25 mouse cellular contexts compared by ENCODE assay signal in genomic region chr1:135096312-135096711, GRCm38 (mm10). TPM values are rescaled to one million over a fixed set of nuclear protein-coding genes. Genes with fewer than 3 reads are reported as not detected.
DNase-seq lines count a peak whose midpoint lies in the region; ATAC-seq and TF ChIP-seq lines count a peak whose summit lies in the region.
"Had no signal": no experiment of that assay in that cellular context is flagged by ENCODE, and none has a peak within 500 bp of the region (broad histone marks: within the 10 kb centered on the region; RNA-seq: fewer than 3 reads in every experiment).

No protein-coding gene starts in this region.

- no peak overlapping the region for H3K4me3 ChIP-seq in lung, embryonic 14.5 days (ENCODE audit: low read depth, low read length)
- no peak overlapping the region for H3K4me3 ChIP-seq in lung, adult 2 months (replicated peaks; ENCODE audit: extremely low read depth, low read depth, low read length)
- no peak overlapping the region for H3K4me3 ChIP-seq in kidney, adult 2 months (ENCODE audit: insufficient read depth, low read depth, low read length)
- H3K4me3 ChIP-seq: erythroblast, embryonic 14.5 days; heart, embryonic 13.5 days; left cerebral cortex, adult 2 months; midbrain, embryonic 10.5 days; neural tube, embryonic 13.5 days had no signal

- H3K27me3 ChIP-seq in lung, embryonic 14.5 days (ENCODE audit: insufficient read depth, low read length), result peaks cover 10% of the 10 kb centered on the region; the same call in 1 of the 2 replicates
- H3K27me3 ChIP-seq in kidney, adult 2 months (replicated peaks; ENCODE audit: control insufficient read depth, insufficient read depth, low read length), result no peaks in the 10 kb centered on the region

- H3K36me3 ChIP-seq in lung, embryonic 14.5 days (ENCODE audit: insufficient read depth), result no peaks in the 10 kb centered on the region
- no peaks in the 10 kb centered on the region for H3K36me3 ChIP-seq in kidney, adult 2 months (ENCODE audit: control insufficient read depth, insufficient read depth, low read length)
- H3K36me3 ChIP-seq: heart, embryonic 13.5 days; midbrain, embryonic 10.5 days; neural tube, embryonic 13.5 days had no signal

- no peak for ATAC-seq in lung, embryonic 14.5 days (ENCODE audit: insufficient read depth)
- ATAC-seq: hindbrain, postnatal 0 days; liver, postnatal 0 days had no signal

- peak; percentile 44 to 45 for DNase-seq in frontal cortex, postnatal 36 days (ENCODE audit: low spot score in 2 of 2)
- no peak for DNase-seq in frontal cortex, postnatal 14 days (ENCODE audit: low spot score in 2 of 2)
- peak; percentile 42 for DNase-seq in lung, embryonic 14.5 days
- DNase-seq in lung, adult 2 months, result no peak
- peak; percentile 70 to 91 for DNase-seq in layer of hippocampus, adult 18-20 months (ENCODE audit: low spot score in 2 of 2)
- DNase-seq in right cerebral cortex, postnatal 14 days, result peak; percentile 50
- no peak for DNase-seq in kidney, adult 2 months
- DNase-seq in gastrocnemius, adult 8-10 months (ENCODE audit: low spot score in 2 of 2), result no peak
- DNase-seq: cerebellum, adult 18-20 months; cerebellum, postnatal 36 days; kidney, adult 11 months; kidney, postnatal 10 days; liver; liver, postnatal 0 days; lung, postnatal 4 days; thymus, postnatal 25 days had no signal

- 70% methylated on average over 11 of the region's 11 CpGs for WGBS in lung, embryonic 14.5 days
- WGBS in lung, adult 2 months, result 76% methylated on average over 11 of the region's 11 CpGs
- WGBS in kidney, adult 2 months, result 86% methylated on average over 11 of the region's 11 CpGs

- no peak for TF ChIP-seq POLR2A in lung, adult 2 months (IDR thresholded peaks at IDR 0.05; ENCODE audit: borderline replicate concordance, extremely low read depth, low read depth, low read length)
- TF ChIP-seq POLR2A in kidney, adult 2 months (IDR thresholded peaks at IDR 0.05; ENCODE audit: low read depth, low read length), result no peak

- no peak overlapping the region for H3K27ac ChIP-seq in lung, embryonic 14.5 days (ENCODE audit: low read depth)
- no peak overlapping the region for H3K27ac ChIP-seq in kidney, adult 2 months (ENCODE audit: insufficient read depth, low read depth, low read length)
- H3K27ac ChIP-seq: heart, embryonic 13.5 days; hindbrain, postnatal 0 days; left cerebral cortex, adult 2 months; midbrain, embryonic 10.5 days; neural tube, embryonic 13.5 days; stomach, postnatal 0 days had no signal

- TF ChIP-seq CTCF in lung, embryonic 14.5 days (IDR thresholded peaks at IDR 0.05; ENCODE audit: low read depth), result no peak
- no peak for TF ChIP-seq CTCF in lung, adult 2 months (IDR thresholded peaks at IDR 0.05; ENCODE audit: insufficient read depth, low read length)
- no peak for TF ChIP-seq CTCF in kidney, adult 2 months (conservative IDR thresholded peaks at IDR 0.05; ENCODE audit: insufficient read depth, insufficient read length, low read depth, low read length)

- no peaks in the 10 kb centered on the region for H3K9me3 ChIP-seq in lung, embryonic 14.5 days (ENCODE audit: low read depth, low read length)
- H3K9me3 ChIP-seq: heart, embryonic 13.5 days; midbrain, embryonic 10.5 days; neural tube, embryonic 13.5 days had no signal

- H3K9ac ChIP-seq in lung, embryonic 14.5 days, result no peak overlapping the region
- H3K9ac ChIP-seq: heart, embryonic 13.5 days; liver, postnatal 0 days; neural tube, embryonic 13.5 days had no signal

- no peak overlapping the region for H3K4me2 ChIP-seq in lung, embryonic 14.5 days
- H3K4me2 ChIP-seq: heart, embryonic 13.5 days; neural tube, embryonic 13.5 days had no signal

- H3K4me1 ChIP-seq in lung, embryonic 14.5 days (ENCODE audit: insufficient read depth), result no peaks in the 10 kb centered on the region
- no peaks in the 10 kb centered on the region for H3K4me1 ChIP-seq in lung, adult 2 months (ENCODE audit: control insufficient read depth, insufficient read depth, low read length)
- H3K4me1 ChIP-seq in kidney, adult 2 months (ENCODE audit: control insufficient read depth, insufficient read depth, low read length), result no peaks in the 10 kb centered on the region

RNA-seq across cellular contexts. Expression of gene Lgr6, which starts 8.8 kb away (rescaled TPM):
- 11.1 and 12.0 TPM in 2 replicates for polyA plus RNA-seq in lung, embryonic 14.5 days (2014; fragmentation: Nextera tagmentation; extraction: Ambion mirVana)
- polyA plus RNA-seq in lung, adult 2 months (2012; rRNA removed), result 4.1 and 4.7 TPM in 2 replicates
- 1 to 10 TPM; 1.3 to 2.6 TPM for total RNA-seq in layer of hippocampus, adult 18-20 months (2021)
- polyA plus RNA-seq in kidney, adult 2 months (2012; rRNA removed), result 0.42 and 0.75 TPM in 2 replicates
- under 1 TPM; 0.11 to 0.19 (median 0.17) TPM for total RNA-seq in gastrocnemius, adult 8-10 months (2022)
- total RNA-seq: hematopoietic stem cell, adult 5-6 weeks; monocyte, adult 5-6 weeks had no signal
- polyA plus RNA-seq: erythroblast, embryonic 14.5 days had no signal

RNA-seq across cellular contexts. Expression of gene Ptpn7, which starts 36.2 kb away (rescaled TPM):
- 2.3 and 2.8 TPM in 2 replicates for polyA plus RNA-seq in lung, embryonic 14.5 days (2014; fragmentation: Nextera tagmentation; extraction: Ambion mirVana)
- 6.9 and 7.3 TPM in 2 replicates for polyA plus RNA-seq in lung, adult 2 months (2012; rRNA removed)
- total RNA-seq in layer of hippocampus, adult 18-20 months (2021), result not detected
- polyA plus RNA-seq in kidney, adult 2 months (2012; rRNA removed), result 0.73 and 2.5 TPM in 2 replicates
- total RNA-seq in gastrocnemius, adult 8-10 months (2022), result under 1 TPM; 0.12 to 0.22 (median 0.15) TPM

RNA-seq across cellular contexts. Expression of gene Arl8a, which starts 50.3 kb away (rescaled TPM):
- 46.3 and 46.7 TPM in 2 replicates for polyA plus RNA-seq in lung, embryonic 14.5 days (2014; fragmentation: Nextera tagmentation; extraction: Ambion mirVana)
- polyA plus RNA-seq in lung, adult 2 months (2012; rRNA removed), result 66.5 and 84.7 TPM in 2 replicates
- 100 to 1,000 TPM; 248 to 258 TPM for total RNA-seq in layer of hippocampus, adult 18-20 months (2021)
- polyA plus RNA-seq in kidney, adult 2 months (2012; rRNA removed), result 95.2 and 107 TPM in 2 replicates
- total RNA-seq in gastrocnemius, adult 8-10 months (2022), result 10 to 100 TPM; 16.6 to 19.3 (median 18.0) TPM

Comparison
In these comparisons a context has a peak if more than half of its experiments do, and no peak if none do; other contexts are left out.
1. DNase-seq: peak in frontal cortex, postnatal 36 days (2 of 2), lung, embryonic 14.5 days (single experiment), layer of hippocampus, adult 18-20 months (2 of 2) and right cerebral cortex, postnatal 14 days (single experiment); none in frontal cortex, postnatal 14 days (0 of 2), lung, adult 2 months (single experiment), kidney, adult 2 months (single experiment) and gastrocnemius, adult 8-10 months (0 of 2).